Mouse (Mus musculus) granulocyte monocyte progenitor cell, adult 5-6 weeks (primary cell): ENCODE data around the gene Raly. TPM values are rescaled to one million over a fixed set of nuclear protein-coding genes. Genes with fewer than 3 reads are reported as not detected.
A peak's percentile ranks its signal among the peaks of the same experiment; 100 is the strongest.

Experiments
- ATAC-seq: replicated peaks from 2 replicates; pipeline ENCODE4 v1.8.0; 2016; ENCODE audit warnings: mild to moderate bottlenecking, moderate TSS enrichment, inconsistent platforms; ENCODE audit not compliant: poor library complexity, severe bottlenecking
- total RNA-seq, 2 experiments: library from RNA; stranded (forward) in 1 of 2; stranded (reverse) in 1 of 2; fragments of 200-712, 200-1000 nt in 1 of 2; fragments of >200 nt in 1 of 2; fragmentation: Nextera tagmentation in 1 of 2; gene quantifications; 2 replicates each; pipeline ENCODE4 v1.2.3; 2014 to 2017

Gene Raly
- total RNA-seq, 2 experiments from 2014 or later, result 190 to 211 TPM

- ATAC-seq, result no peak
Measured at GRCm38 (mm10) chr2:154782361-154782760, 8.5 kb upstream of the Raly start.

- no peak for ATAC-seq
Measured at GRCm38 (mm10) chr2:154782856-154783650, 7.8 kb upstream of the Raly start.

GRCm38 (mm10) chr2:154785284-154785683, 5.6 kb upstream of the Raly start:
- ATAC-seq, result no peak

GRCm38 (mm10) chr2:154786187-154786586, 4.7 kb upstream of the Raly start:
- no peak for ATAC-seq

- no peak for ATAC-seq
Measured at GRCm38 (mm10) chr2:154786776-154787175, 4.1 kb upstream of the Raly start.

- ATAC-seq, result no peak
Measured at GRCm38 (mm10) chr2:154789381-154789780, 1.5 kb upstream of the Raly start.

GRCm38 (mm10) chr2:154789977-154790655, 780 bp upstream of the Raly start:
- ATAC-seq, result no peak

GRCm38 (mm10) chr2:154791661-154792642, 1.1 kb downstream of the Raly start:
- peak; percentile 33 for ATAC-seq

GRCm38 (mm10) chr2:154803372-154803771, 12.5 kb downstream of the Raly start:
- no peak for ATAC-seq

- ATAC-seq, result no peak
Measured at GRCm38 (mm10) chr2:154803845-154804244, 12.9 kb downstream of the Raly start.

GRCm38 (mm10) chr2:154807689-154808088, 16.8 kb downstream of the Raly start:
- ATAC-seq, result no peak

GRCm38 (mm10) chr2:154809107-154809762, 18.3 kb downstream of the Raly start:
- peak; percentile 40 for ATAC-seq

GRCm38 (mm10) chr2:154810821-154811220, 19.9 kb downstream of the Raly start:
- no peak for ATAC-seq

GRCm38 (mm10) chr2:154813426-154813825, 22.5 kb downstream of the Raly start:
- no peak for ATAC-seq

- no peak for ATAC-seq
Measured at GRCm38 (mm10) chr2:154817089-154817488, 26.2 kb downstream of the Raly start.

GRCm38 (mm10) chr2:154817788-154818187, 26.9 kb downstream of the Raly start:
- no peak for ATAC-seq

GRCm38 (mm10) chr2:154818599-154818998, 27.7 kb downstream of the Raly start:
- no peak for ATAC-seq

- ATAC-seq, result no peak
Measured at GRCm38 (mm10) chr2:154820346-154820745, 29.4 kb downstream of the Raly start.

- no peak for ATAC-seq
Measured at GRCm38 (mm10) chr2:154826054-154826538, 35.2 kb downstream of the Raly start.

GRCm38 (mm10) chr2:154827521-154827920, 36.6 kb downstream of the Raly start:
- no peak for ATAC-seq
